18 mouse cellular contexts compared by ENCODE assay signal in genomic region chr7:25271651-25272444, GRCm38 (mm10). TPM values are rescaled to one million over a fixed set of nuclear protein-coding genes. Genes with fewer than 3 reads are reported as not detected.
DNase-seq lines count a peak whose midpoint lies in the region; ATAC-seq and TF ChIP-seq lines count a peak whose summit lies in the region.
"Had no signal": no experiment of that assay in that cellular context is flagged by ENCODE, and none has a peak within 500 bp of the region (broad histone marks: within the 10 kb centered on the region; RNA-seq: fewer than 3 reads in every experiment).

No protein-coding gene starts in this region.

- H3K27ac ChIP-seq in midbrain, embryonic 13.5 days: no peak overlapping the region
- no peak overlapping the region for H3K27ac ChIP-seq in midbrain, postnatal 0 days (ENCODE audit: low read depth, low read length)
- H3K27ac ChIP-seq in bone marrow, adult 2 months (ENCODE audit: control insufficient read depth, insufficient read depth, low read depth, low read length, poor library complexity): no peak overlapping the region
- H3K27ac ChIP-seq in liver, embryonic 12.5 days: peak overlapping the region; percentile 95
- H3K27ac ChIP-seq: limb, embryonic 12.5 days; lung, embryonic 15.5 days had no signal

- 0 out of 2 replicates have a peak overlapping the region, but pooled peaks have one; percentile 36 for H3K9ac ChIP-seq in midbrain, embryonic 13.5 days (replicated peaks)
- no peak overlapping the region for H3K9ac ChIP-seq in midbrain, postnatal 0 days (replicated peaks; ENCODE audit: low read length, poor library complexity, severe bottlenecking)
- H3K9ac ChIP-seq in liver, embryonic 12.5 days: peak overlapping the region; percentile 36; the same call in 1 of the 2 replicates
- H3K9ac ChIP-seq: limb, embryonic 12.5 days; lung, embryonic 15.5 days had no signal

- peak; percentile 91 for DNase-seq in heart, adult 11 months
- no peak for DNase-seq in heart, postnatal 25 days (ENCODE audit: low spot score)
- DNase-seq in midbrain, postnatal 0 days (ENCODE audit: low spot score): no peak
- DNase-seq in thymus, postnatal 25 days: no peak
- DNase-seq: heart, postnatal 4 days; kidney, postnatal 36 days; thymus, postnatal 14 days had no signal

- no peak overlapping the region for H3K4me2 ChIP-seq in midbrain, embryonic 13.5 days (replicated peaks)
- no peak overlapping the region for H3K4me2 ChIP-seq in midbrain, postnatal 0 days (ENCODE audit: low read depth, low read length, poor library complexity, severe bottlenecking)
- 0 out of 2 replicates have a peak overlapping the region, but pooled peaks have one; percentile 2 for H3K4me2 ChIP-seq in liver, embryonic 12.5 days
- H3K4me2 ChIP-seq: limb, embryonic 12.5 days; lung, embryonic 15.5 days had no signal

- H3K36me3 ChIP-seq in midbrain, embryonic 13.5 days: peaks cover 43% of the 10 kb centered on the region
- H3K36me3 ChIP-seq in midbrain, postnatal 0 days (ENCODE audit: insufficient read depth, low read length): peaks cover 45% of the 10 kb centered on the region
- peaks cover 32% of the 10 kb centered on the region for H3K36me3 ChIP-seq in liver, embryonic 12.5 days

- no peaks in the 10 kb centered on the region for H3K9me3 ChIP-seq in midbrain, embryonic 13.5 days
- no peaks in the 10 kb centered on the region for H3K9me3 ChIP-seq in midbrain, postnatal 0 days (ENCODE audit: low read length)
- no peaks in the 10 kb centered on the region for H3K9me3 ChIP-seq in liver, embryonic 12.5 days (replicated peaks)
- H3K9me3 ChIP-seq: heart, embryonic 10.5 days; limb, embryonic 12.5 days; lung, embryonic 15.5 days had no signal

- 86% methylated on average over 30 of the region's 30 CpGs for WGBS in midbrain, embryonic 13.5 days
- 88% methylated on average over 30 of the region's 30 CpGs for WGBS in midbrain, postnatal 0 days
- 92% methylated on average over 30 of the region's 30 CpGs for WGBS in bone marrow, adult 2 months
- 87% methylated on average over 30 of the region's 30 CpGs for WGBS in liver, embryonic 12.5 days (ENCODE audit: insufficient replicate concordance)

- TF ChIP-seq POLR2A in bone marrow, adult 2 months (IDR thresholded peaks at IDR 0.05; ENCODE audit: borderline replicate concordance, control insufficient read depth, low read depth, low read length): 0 out of 2 replicates have a peak, but pooled peaks have one; percentile 8

- H3K4me1 ChIP-seq in midbrain, embryonic 13.5 days (replicated peaks): peaks cover 64% of the 10 kb centered on the region
- H3K4me1 ChIP-seq in midbrain, postnatal 0 days (ENCODE audit: insufficient read depth, low read length): peaks cover 6% of the 10 kb centered on the region; the same call in 1 of the 2 replicates
- H3K4me1 ChIP-seq in bone marrow, adult 2 months (ENCODE audit: control insufficient read depth, insufficient read depth, low read length): peaks cover 12% of the 10 kb centered on the region
- peaks cover 87% of the 10 kb centered on the region for H3K4me1 ChIP-seq in liver, embryonic 12.5 days

- H3K4me3 ChIP-seq in midbrain, embryonic 13.5 days (replicated peaks): no peak overlapping the region
- no peak overlapping the region for H3K4me3 ChIP-seq in midbrain, postnatal 0 days (ENCODE audit: low read depth, low read length)
- no peak overlapping the region for H3K4me3 ChIP-seq in bone marrow, adult 2 months (replicated peaks; ENCODE audit: control insufficient read depth, low read depth, low read length)
- H3K4me3 ChIP-seq in liver, embryonic 12.5 days: no peak overlapping the region
- H3K4me3 ChIP-seq: heart, embryonic 10.5 days; limb, embryonic 12.5 days; lung, embryonic 15.5 days had no signal

- no peaks in the 10 kb centered on the region for H3K27me3 ChIP-seq in midbrain, embryonic 13.5 days
- H3K27me3 ChIP-seq in midbrain, postnatal 0 days (ENCODE audit: insufficient read depth, low read length): no peaks in the 10 kb centered on the region
- H3K27me3 ChIP-seq in liver, embryonic 12.5 days (replicated peaks): no peaks in the 10 kb centered on the region
- H3K27me3 ChIP-seq: limb, embryonic 12.5 days; lung, embryonic 15.5 days had no signal

- no peak for TF ChIP-seq CTCF in midbrain, postnatal 0 days (IDR thresholded peaks at IDR 0.05)
- TF ChIP-seq CTCF in bone marrow, adult 2 months (IDR thresholded peaks at IDR 0.05; ENCODE audit: control insufficient read depth, insufficient read depth, low read length): no peak

- no peak for ATAC-seq in midbrain, embryonic 13.5 days
- no peak for ATAC-seq in midbrain, postnatal 0 days (ENCODE audit: low FRiP score)
- ATAC-seq in liver, embryonic 12.5 days: no peak
- ATAC-seq in monocyte, adult 5-6 weeks (replicated peaks; ENCODE audit: insufficient number of reproducible peaks, low FRiP score, low TSS enrichment, poor library complexity, severe bottlenecking): no peak
- ATAC-seq: midbrain, embryonic 16.5 days had no signal

- intact Hi-C loops in heart, postnatal 25 days (cut with DNase I): no loop called here

RNA-seq across cellular contexts. Expression of gene Cic, which starts 4.3 kb away (rescaled TPM):
- total RNA-seq in heart, postnatal 25 days (2021): 10 to 100 TPM; 61.9 to 65.9 TPM
- 37.6 and 44.2 TPM in 2 replicates for polyA plus RNA-seq in midbrain, embryonic 13.5 days (2015; fragmentation: Nextera tagmentation; extraction: Ambion mirVana)
- 145 and 146 TPM in 2 replicates for total RNA-seq in midbrain, postnatal 0 days (2014; rRNA removed)
- polyA plus RNA-seq in midbrain, postnatal 0 days (2015; fragmentation: Nextera tagmentation; extraction: Ambion mirVana): 26.8 and 31.9 TPM in 2 replicates
- polyA plus RNA-seq in bone marrow, adult 2 months (2011; ENCODE audit: insufficient read depth, insufficient read length, low replicate concordance, missing spikeins): 174 and 292 TPM in 2 replicates
- 17.0 TPM in 2 replicates for polyA plus RNA-seq in liver, embryonic 12.5 days (2016; fragmentation: Nextera tagmentation; extraction: Ambion mirVana)
- 55.5 to 68.5 TPM (median 65.9 TPM) in 3 replicates for total RNA-seq in monocyte, adult 5-6 weeks (2017)

RNA-seq across cellular contexts. Expression of gene Erf, which starts 21.3 kb away (rescaled TPM):
- total RNA-seq in heart, postnatal 25 days (2021): 10 to 100 TPM; 19.2 to 29.6 TPM
- polyA plus RNA-seq in midbrain, embryonic 13.5 days (2015; fragmentation: Nextera tagmentation; extraction: Ambion mirVana): 4.4 and 5.7 TPM in 2 replicates
- total RNA-seq in midbrain, postnatal 0 days (2014; rRNA removed): 15.8 TPM in 2 replicates
- polyA plus RNA-seq in midbrain, postnatal 0 days (2015; fragmentation: Nextera tagmentation; extraction: Ambion mirVana): 2.2 and 3.0 TPM in 2 replicates
- 6.8 and 14.6 TPM in 2 replicates for polyA plus RNA-seq in bone marrow, adult 2 months (2011; ENCODE audit: insufficient read depth, insufficient read length, low replicate concordance, missing spikeins)
- 6.5 and 7.5 TPM in 2 replicates for polyA plus RNA-seq in liver, embryonic 12.5 days (2016; fragmentation: Nextera tagmentation; extraction: Ambion mirVana)
- total RNA-seq in monocyte, adult 5-6 weeks (2017): 3.7 to 8.1 TPM (median 7.3 TPM) in 3 replicates

RNA-seq across cellular contexts. Expression of gene Pafah1b3, which starts 25.9 kb away (rescaled TPM):
- total RNA-seq in heart, postnatal 25 days (2021): 1 to 10 TPM; 2.7 to 4.3 TPM
- 665 and 668 TPM in 2 replicates for polyA plus RNA-seq in midbrain, embryonic 13.5 days (2015; fragmentation: Nextera tagmentation; extraction: Ambion mirVana)
- total RNA-seq in midbrain, postnatal 0 days (2014; rRNA removed): 595 and 661 TPM in 2 replicates
- polyA plus RNA-seq in midbrain, postnatal 0 days (2015; fragmentation: Nextera tagmentation; extraction: Ambion mirVana): 604 and 629 TPM in 2 replicates
- 31.5 and 46.4 TPM in 2 replicates for polyA plus RNA-seq in bone marrow, adult 2 months (2011; ENCODE audit: insufficient read depth, insufficient read length, low replicate concordance, missing spikeins)
- 44.1 and 51.0 TPM in 2 replicates for polyA plus RNA-seq in liver, embryonic 12.5 days (2016; fragmentation: Nextera tagmentation; extraction: Ambion mirVana)
- total RNA-seq in monocyte, adult 5-6 weeks (2017): 8.0 to 20.6 TPM (median 20.3 TPM) in 3 replicates

RNA-seq across cellular contexts. Expression of gene Prr19, which starts 29.4 kb away (rescaled TPM):
- not detected for total RNA-seq in heart, postnatal 25 days (2021)
- 2.1 and 3.1 TPM in 2 replicates for polyA plus RNA-seq in midbrain, embryonic 13.5 days (2015; fragmentation: Nextera tagmentation; extraction: Ambion mirVana)
- 2.0 and 2.5 TPM in 2 replicates for total RNA-seq in midbrain, postnatal 0 days (2014; rRNA removed)
- 5.7 and 7.0 TPM in 2 replicates for polyA plus RNA-seq in midbrain, postnatal 0 days (2015; fragmentation: Nextera tagmentation; extraction: Ambion mirVana)
- polyA plus RNA-seq in bone marrow, adult 2 months (2011; ENCODE audit: insufficient read depth, insufficient read length, low replicate concordance, missing spikeins): not detected in 2 replicates
- polyA plus RNA-seq in liver, embryonic 12.5 days (2016; fragmentation: Nextera tagmentation; extraction: Ambion mirVana): 0.10 and 0.14 TPM in 2 replicates
- total RNA-seq in monocyte, adult 5-6 weeks (2017): not detected in 3 replicates
- total RNA-seq: gastrocnemius, adult 8-10 months; heart, postnatal 4 days; layer of hippocampus, postnatal 25 days; neutrophil, adult 5-6 weeks had no signal

RNA-seq across cellular contexts. Expression of gene Tmem145, which starts 34.1 kb away (rescaled TPM):
- total RNA-seq in heart, postnatal 25 days (2021): not detected
- 41.1 and 47.1 TPM in 2 replicates for polyA plus RNA-seq in midbrain, embryonic 13.5 days (2015; fragmentation: Nextera tagmentation; extraction: Ambion mirVana)
- 105 and 106 TPM in 2 replicates for total RNA-seq in midbrain, postnatal 0 days (2014; rRNA removed)
- 131 and 143 TPM in 2 replicates for polyA plus RNA-seq in midbrain, postnatal 0 days (2015; fragmentation: Nextera tagmentation; extraction: Ambion mirVana)
- polyA plus RNA-seq in bone marrow, adult 2 months (2011; ENCODE audit: insufficient read depth, insufficient read length, low replicate concordance, missing spikeins): not detected in 2 replicates
- polyA plus RNA-seq in liver, embryonic 12.5 days (2016; fragmentation: Nextera tagmentation; extraction: Ambion mirVana): 0.14 TPM in 2 replicates
- not detected in 3 replicates for total RNA-seq in monocyte, adult 5-6 weeks (2017)
- total RNA-seq: gastrocnemius, adult 8-10 months; heart, postnatal 4 days; neutrophil, adult 5-6 weeks had no signal

Comparison
In these comparisons a context has a peak if more than half of its experiments do, and no peak if none do; other contexts are left out.
1. RNA of gene Pafah1b3, which starts 25.9 kb away (polyA plus RNA-seq): 665 to 668 TPM in midbrain, embryonic 13.5 days and 604 to 629 TPM in midbrain, postnatal 0 days; 31.5 to 46.4 TPM in bone marrow, adult 2 months and 44.1 to 51.0 TPM in liver, embryonic 12.5 days; every median in the first group is over 10 times any median in the second.